Mouse (Mus musculus) hindbrain, embryonic 12.5 days (tissue): Measurements from ENCODE around the gene B4galt5. TPM values are rescaled to one million over a fixed set of nuclear protein-coding genes. Genes with fewer than 3 reads are reported as not detected.

ENCODE experiments used
- ATAC-seq: fragments of 200-750 bp; cut with Nextera tagmentation; 2 replicates; pipeline ENCODE4 v1.8.0; 2017; ENCODE audit warnings: moderate TSS enrichment; ENCODE audit not compliant: low FRiP score
- H3K27ac ChIP-seq: fragments of 300-500 bp; sonication (generic); 2 replicates; pipeline ENCODE4 v1.5.1; 2016; ENCODE audit warnings: mild to moderate bottlenecking
- H3K27me3 ChIP-seq: fragments of 300-500 bp; sonication (generic); 2 replicates; pipeline ENCODE4 v1.6.1; 2016; ENCODE audit warnings: mild to moderate bottlenecking
- H3K36me3 ChIP-seq: fragments of 300-500 bp; sonication (generic); 2 replicates; pipeline ENCODE4 v1.6.1; 2016; ENCODE audit warnings: mild to moderate bottlenecking
- H3K4me1 ChIP-seq: fragments of 300-500 bp; sonication (generic); 2 replicates; pipeline ENCODE4 v1.6.1; 2016
- H3K4me2 ChIP-seq: fragments of 300-500 bp; sonication (generic); replicated peaks from 2 replicates; pipeline ENCODE4 v1.6.1; 2016; ENCODE audit warnings: mild to moderate bottlenecking
- H3K4me3 ChIP-seq: fragments of 300-500 bp; sonication (generic); 2 replicates; pipeline ENCODE4 v1.5.1; 2016; ENCODE audit warnings: mild to moderate bottlenecking
- H3K9ac ChIP-seq: fragments of 300-500 bp; sonication (generic); 2 replicates; pipeline ENCODE4 v1.6.1; 2016; ENCODE audit warnings: mild to moderate bottlenecking, moderate library complexity
- H3K9me3 ChIP-seq: fragments of 300-500 bp; sonication (generic); replicated peaks from 2 replicates; pipeline ENCODE4 v1.6.1; 2016; ENCODE audit warnings: mild to moderate bottlenecking
- WGBS: fragments of 180-500 bp; shearing (Covaris S2); methylation state at CpG from one replicate; pipeline ENCODE4 v1.1.7; 2016; 5-methylcytosine and 5-hydroxymethylcytosine counted together
- polyA plus RNA-seq: library from polyadenylated mRNA; unstranded; fragments of >200 nt; fragmentation: Nextera tagmentation; extraction: Ambion mirVana; gene quantifications from 2 replicates; pipeline ENCODE4 v1.2.1, GENCODE M21; 2016

Gene B4galt5
- polyA plus RNA-seq, 1 experiment from 2014 or later: 19.3 TPM

DNA sequence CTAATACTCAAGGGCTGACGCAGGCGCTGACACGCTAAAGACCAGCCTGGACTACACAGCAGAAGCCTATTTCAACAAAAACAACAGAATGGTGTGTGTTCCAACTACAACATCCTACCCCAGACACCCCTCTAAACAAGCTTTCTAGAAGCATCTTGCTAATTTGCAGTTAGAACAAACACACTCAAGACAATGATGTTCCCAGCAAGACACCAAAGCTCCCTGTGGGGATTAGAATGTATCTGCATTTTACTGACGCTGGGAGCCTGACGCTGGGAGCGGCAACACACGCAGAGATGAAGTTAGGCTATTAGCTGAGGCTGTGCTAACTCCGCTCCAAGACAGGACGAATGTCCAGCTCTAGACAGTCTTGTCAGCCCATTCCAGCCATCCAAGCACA lies 22.4 kb downstream of the B4galt5 start:
- Histone ChIP-seq H3K27me3 (no peaks in the 10 kb centered on the region), H3K4me1 (peaks cover 29% of the 10 kb centered on the region), H3K36me3 (no peaks in the 10 kb centered on the region), H3K9ac (no peak overlapping the region), H3K9me3 (no peaks in the 10 kb centered on the region), H3K27ac (no peak overlapping the region), H3K4me3 (no peak overlapping the region), H3K4me2 (no peak overlapping the region)
- 53% methylated on average over 9 of the region's 9 CpGs for WGBS
- no peak for ATAC-seq

DNA sequence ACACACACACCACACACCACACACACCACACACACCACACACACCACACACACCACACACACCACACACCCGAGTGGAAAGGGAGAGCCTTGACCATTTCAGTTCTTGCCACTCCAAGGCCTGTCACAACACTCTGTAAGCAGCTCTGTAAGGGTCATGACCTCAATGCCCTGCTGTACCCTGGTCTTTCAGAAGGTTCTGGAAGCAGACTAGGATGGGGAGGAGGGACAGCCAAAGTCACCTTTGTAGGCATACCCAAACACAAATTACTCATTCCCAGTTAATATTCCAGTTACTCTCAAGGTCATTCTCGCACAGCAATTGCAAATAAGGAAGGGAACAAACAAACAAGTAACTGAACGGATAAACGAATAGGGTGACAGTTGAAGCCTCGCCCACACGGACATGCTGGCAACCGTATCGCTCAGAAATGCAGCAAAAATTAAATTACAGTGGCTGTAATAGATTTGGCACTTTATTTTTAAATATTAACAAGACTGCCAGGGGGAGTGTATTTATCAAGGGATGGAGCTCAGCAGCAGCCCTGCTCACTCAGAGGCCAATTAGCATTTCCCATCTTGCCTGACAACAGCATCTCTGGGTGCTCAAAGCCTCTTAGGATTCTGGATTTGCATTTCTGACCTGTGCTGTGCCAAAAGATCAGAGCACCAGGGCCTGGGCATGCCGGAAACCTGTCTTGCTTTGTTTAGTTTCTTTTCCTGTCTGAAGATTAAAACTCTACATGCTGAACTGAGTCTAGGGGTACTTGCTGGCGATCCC lies 24.6 kb downstream of the B4galt5 start:
- Histone ChIP-seq H3K4me3 (no peak overlapping the region), H3K9ac (no peak overlapping the region), H3K9me3 (no peaks in the 10 kb centered on the region), H3K36me3 (no peaks in the 10 kb centered on the region), H3K27me3 (no peaks in the 10 kb centered on the region), H3K4me1 (peaks cover 19% of the 10 kb centered on the region), H3K27ac (no peak overlapping the region), H3K4me2 (no peak overlapping the region)
- ATAC-seq: no peak
- WGBS: 81% methylated on average over 10 of the region's 10 CpGs

DNA sequence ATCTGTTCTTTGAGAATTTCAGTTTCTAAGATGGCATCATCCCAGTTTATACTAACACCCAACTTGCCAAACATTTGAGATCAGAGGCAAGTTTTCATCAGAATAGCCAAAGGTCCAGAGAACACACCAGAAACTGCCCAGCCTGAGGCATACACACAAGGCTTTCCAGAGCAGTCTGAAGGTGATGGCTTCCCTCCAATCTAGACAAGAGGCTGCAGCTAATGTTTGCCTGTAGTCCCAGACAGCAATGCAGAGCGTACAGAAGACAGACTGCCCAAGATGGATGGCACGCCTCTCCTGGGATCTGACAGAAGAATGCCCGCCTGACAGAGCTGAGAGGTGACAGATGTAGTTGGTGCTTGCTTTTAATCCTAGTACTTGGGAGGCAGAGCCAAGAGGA lies 25.9 kb downstream of the B4galt5 start:
- Histone ChIP-seq H3K4me3 (no peak overlapping the region), H3K9ac (no peak overlapping the region), H3K27ac (no peak overlapping the region), H3K4me2 (no peak overlapping the region), H3K9me3 (no peaks in the 10 kb centered on the region), H3K36me3 (no peaks in the 10 kb centered on the region), H3K4me1 (peaks cover 25% of the 10 kb centered on the region), H3K27me3 (no peaks in the 10 kb centered on the region)
- 70% methylated on average over 3 of the region's 3 CpGs for WGBS
- no peak for ATAC-seq

DNA sequence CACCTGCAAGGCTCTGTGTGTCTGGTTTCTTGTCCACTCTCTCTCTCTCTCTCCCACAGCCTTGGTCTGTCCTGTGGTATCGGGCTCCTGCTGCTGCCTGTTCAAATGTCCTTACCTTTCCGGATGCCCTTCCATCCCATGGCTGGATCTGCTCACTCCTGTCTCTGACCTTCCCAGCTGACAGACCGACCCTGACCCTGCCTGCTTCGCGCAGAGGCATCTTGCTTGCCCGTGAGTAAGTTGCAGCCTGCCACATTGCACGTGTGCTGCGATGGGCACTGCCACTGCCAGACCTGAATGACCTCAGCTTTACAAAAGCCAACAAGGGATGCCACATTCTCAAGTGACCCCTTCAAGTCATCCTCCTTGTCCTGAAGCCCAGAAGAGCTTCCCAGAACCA lies 27.6 kb downstream of the B4galt5 start:
- Histone ChIP-seq H3K27me3 (no peaks in the 10 kb centered on the region), H3K4me1 (peaks cover 28% of the 10 kb centered on the region), H3K9me3 (no peaks in the 10 kb centered on the region), H3K27ac (no peak overlapping the region), H3K4me3 (no peak overlapping the region), H3K36me3 (no peaks in the 10 kb centered on the region), H3K4me2 (no peak overlapping the region), H3K9ac (no peak overlapping the region)
- no peak for ATAC-seq
- 86% methylated on average over 8 of the region's 8 CpGs for WGBS

DNA sequence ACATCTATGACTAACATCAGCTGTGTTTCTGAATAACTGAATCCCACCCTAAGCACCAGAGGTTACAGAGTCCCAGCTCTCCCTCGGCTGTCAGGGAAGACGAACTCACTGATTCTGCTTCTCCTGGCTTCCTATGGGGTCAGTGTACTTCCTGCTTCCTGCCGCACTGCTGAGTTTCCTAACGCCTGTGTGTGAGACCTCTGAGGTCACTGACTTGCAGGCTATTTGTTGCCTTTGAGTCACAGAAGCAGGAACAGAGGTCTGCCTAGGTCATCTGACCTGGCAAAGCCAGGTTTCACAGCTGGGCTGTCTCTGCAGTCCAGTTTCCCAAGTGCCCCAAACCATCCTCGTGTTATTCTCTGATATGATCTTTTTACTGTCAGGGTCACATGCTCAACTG lies 30.0 kb downstream of the B4galt5 start:
- H3K36me3 ChIP-seq: no peaks in the 10 kb centered on the region
- no peaks in the 10 kb centered on the region for H3K27me3 ChIP-seq
- H3K4me1 ChIP-seq: peaks cover 28% of the 10 kb centered on the region
- H3K4me2 ChIP-seq: no peak overlapping the region
- no peak overlapping the region for H3K9ac ChIP-seq
- no peak overlapping the region for H3K27ac ChIP-seq
- no peak for ATAC-seq
- WGBS: 47% methylated on average over 5 of the region's 5 CpGs
- H3K9me3 ChIP-seq: no peaks in the 10 kb centered on the region
- no peak overlapping the region for H3K4me3 ChIP-seq

DNA sequence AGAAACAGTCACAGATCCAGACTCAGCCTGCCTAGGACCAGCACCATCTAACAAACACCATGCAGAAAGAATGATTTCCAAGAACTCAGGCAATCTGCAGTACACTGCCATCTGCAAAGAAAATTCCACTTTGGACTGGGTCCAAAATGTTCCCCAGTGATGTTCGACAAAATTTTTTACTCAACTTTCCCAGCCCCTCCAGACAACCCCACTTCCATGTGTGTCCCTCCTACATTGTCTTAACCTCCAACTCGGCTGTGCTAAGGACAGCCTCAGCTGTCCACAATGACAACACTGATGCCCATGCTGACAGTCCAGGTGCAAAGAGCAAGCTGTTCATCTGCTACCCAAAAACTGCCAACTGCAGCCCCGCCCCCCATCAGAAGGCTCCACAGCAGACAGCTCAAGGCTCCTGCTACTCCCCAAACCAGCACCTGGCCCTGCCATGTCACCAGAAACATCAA lies 32.2 kb downstream of the B4galt5 start:
- Histone ChIP-seq H3K4me1 (peaks cover 34% of the 10 kb centered on the region), H3K36me3 (no peaks in the 10 kb centered on the region), H3K27me3 (no peaks in the 10 kb centered on the region), H3K27ac (0 out of 2 replicates have a peak overlapping the region, but pooled peaks have one; percentile 12), H3K9me3 (no peaks in the 10 kb centered on the region), H3K9ac (no peak overlapping the region), H3K4me2 (no peak overlapping the region), H3K4me3 (no peak overlapping the region)
- ATAC-seq: no peak
- 76% methylated on average over 3 of the region's 3 CpGs for WGBS

DNA sequence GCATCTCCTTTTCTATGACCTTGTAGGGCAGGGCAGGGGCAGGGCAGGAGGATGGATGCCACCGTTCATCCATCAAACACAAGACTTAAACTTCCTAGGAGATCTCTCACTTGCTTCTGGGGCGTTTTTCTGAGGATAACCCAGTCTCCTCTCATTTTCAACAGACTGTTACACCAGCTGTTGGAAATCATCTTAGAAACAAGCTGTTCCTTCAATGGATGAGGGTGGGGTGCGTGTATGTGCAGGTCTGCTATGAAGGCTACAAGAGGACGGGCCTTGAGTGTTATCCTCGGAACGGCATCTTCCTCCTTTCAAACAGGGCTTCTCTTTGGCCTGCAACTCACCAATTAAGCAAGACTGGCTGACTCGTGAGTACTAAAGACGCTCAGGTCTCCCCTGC lies 34.5 kb downstream of the B4galt5 start:
- Histone ChIP-seq H3K4me3 (no peak overlapping the region), H3K27ac (peak overlapping the region; percentile 65), H3K27me3 (no peaks in the 10 kb centered on the region), H3K9ac (no peak overlapping the region), H3K4me1 (peaks cover 34% of the 10 kb centered on the region), H3K4me2 (no peak overlapping the region), H3K9me3 (no peaks in the 10 kb centered on the region), H3K36me3 (no peaks in the 10 kb centered on the region)
- 86% methylated on average over 8 of the region's 8 CpGs for WGBS
- no peak for ATAC-seq

DNA sequence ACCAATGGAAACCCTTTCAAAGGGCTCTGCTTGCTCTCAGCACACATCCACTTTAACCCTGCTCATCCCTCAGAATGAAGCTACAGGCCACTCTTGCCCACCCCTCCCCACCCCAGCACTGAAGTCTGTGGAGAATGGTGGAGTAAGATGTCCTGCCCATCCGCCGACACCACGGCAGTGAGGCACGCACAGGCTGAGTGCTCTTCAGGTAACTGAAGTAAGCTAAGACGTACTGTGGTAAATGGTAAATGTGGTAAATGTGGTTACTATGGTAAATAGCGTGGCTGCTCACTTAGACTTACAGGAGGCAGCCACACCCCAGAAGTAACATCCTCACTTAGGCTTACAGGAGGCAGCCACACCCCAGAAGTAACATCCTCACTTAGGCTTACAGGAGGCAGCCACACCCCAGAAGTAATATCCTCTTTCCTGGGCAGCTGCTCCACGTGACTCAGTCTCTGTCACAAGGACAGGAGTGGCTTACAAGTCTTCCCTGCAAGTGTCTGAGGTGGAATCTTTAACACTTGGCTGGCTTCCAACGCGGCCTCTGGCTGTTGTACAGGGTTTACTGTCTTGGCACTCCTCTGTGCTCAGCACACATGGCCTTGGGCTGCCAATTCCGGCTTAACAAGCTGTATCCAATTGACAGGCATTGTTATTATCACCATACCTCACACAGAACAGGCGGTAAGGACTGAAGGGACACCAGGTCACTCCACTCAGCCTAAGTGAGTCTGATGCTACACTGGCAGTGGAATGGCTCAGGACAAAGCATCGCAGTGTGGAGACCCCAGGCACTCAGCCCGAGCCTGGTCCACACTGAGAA lies 35.3 kb downstream of the B4galt5 start:
- Histone ChIP-seq H3K4me1 (peaks cover 31% of the 10 kb centered on the region), H3K4me2 (no peak overlapping the region), H3K27me3 (no peaks in the 10 kb centered on the region), H3K9ac (no peak overlapping the region), H3K9me3 (no peaks in the 10 kb centered on the region), H3K27ac (peak overlapping the region; percentile 65), H3K4me3 (no peak overlapping the region), H3K36me3 (peaks cover 6% of the 10 kb centered on the region)
- WGBS: 73% methylated on average over 13 of the region's 13 CpGs
- ATAC-seq: peak; percentile 52

DNA sequence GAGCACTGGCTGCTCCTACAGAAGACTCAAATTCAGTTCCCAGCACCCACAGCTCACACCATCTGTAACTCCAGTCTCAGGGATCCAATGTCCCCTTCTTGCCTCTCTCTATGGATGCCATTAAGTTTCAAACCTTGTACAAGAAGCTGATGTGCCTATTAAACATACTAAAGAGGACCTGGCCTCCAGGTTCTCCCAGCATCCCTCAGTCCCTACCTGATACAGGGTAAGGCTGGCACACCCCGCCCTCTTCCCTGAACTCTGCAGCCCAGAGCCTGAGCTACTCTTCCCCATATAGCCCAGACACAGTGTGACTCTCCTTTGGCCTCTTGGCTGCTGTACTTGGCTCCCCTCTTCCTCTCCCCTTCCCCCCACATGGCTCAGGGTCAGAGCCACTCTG lies 38.9 kb downstream of the B4galt5 start:
- no peak for ATAC-seq
- no peaks in the 10 kb centered on the region for H3K9me3 ChIP-seq
- 89% methylated on average over 1 of the region's 1 CpGs for WGBS

DNA sequence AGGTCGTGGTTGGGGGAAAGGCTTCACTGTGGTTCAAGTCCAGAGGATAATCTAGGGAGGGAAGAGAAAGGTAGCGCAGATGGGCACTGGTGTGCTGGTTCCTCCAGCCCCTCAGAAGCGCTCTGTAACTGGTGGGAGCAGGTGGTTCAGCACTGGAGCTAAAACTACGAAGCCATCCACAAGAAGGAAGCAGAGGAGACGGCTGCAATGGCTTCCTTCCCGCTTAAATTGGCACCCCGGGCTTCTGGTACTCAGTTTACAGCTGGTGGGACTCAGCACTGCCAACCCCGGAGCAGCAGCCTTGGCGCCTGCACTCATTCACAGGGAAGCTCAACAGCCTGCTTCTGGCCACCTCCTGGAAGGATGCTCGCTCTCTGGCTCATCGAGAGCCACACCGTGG lies 39.7 kb downstream of the B4galt5 start:
- 91% methylated on average over 12 of the region's 12 CpGs for WGBS
- Histone ChIP-seq H3K9ac (no peak overlapping the region), H3K27me3 (no peaks in the 10 kb centered on the region), H3K4me2 (no peak overlapping the region), H3K9me3 (no peaks in the 10 kb centered on the region), H3K36me3 (peaks cover 16% of the 10 kb centered on the region), H3K4me1 (peaks cover 20% of the 10 kb centered on the region), H3K27ac (no peak overlapping the region), H3K4me3 (no peak overlapping the region)
- ATAC-seq: no peak

More for the DNA sequence above, 38.9 kb downstream of the B4galt5 start:
- Histone ChIP-seq H3K36me3 (peaks cover 13% of the 10 kb centered on the region), H3K4me2 (no peak overlapping the region), H3K27ac (no peak overlapping the region), H3K4me3 (no peak overlapping the region), H3K4me1 (peaks cover 21% of the 10 kb centered on the region), H3K9ac (no peak overlapping the region), H3K27me3 (no peaks in the 10 kb centered on the region)

DNA sequence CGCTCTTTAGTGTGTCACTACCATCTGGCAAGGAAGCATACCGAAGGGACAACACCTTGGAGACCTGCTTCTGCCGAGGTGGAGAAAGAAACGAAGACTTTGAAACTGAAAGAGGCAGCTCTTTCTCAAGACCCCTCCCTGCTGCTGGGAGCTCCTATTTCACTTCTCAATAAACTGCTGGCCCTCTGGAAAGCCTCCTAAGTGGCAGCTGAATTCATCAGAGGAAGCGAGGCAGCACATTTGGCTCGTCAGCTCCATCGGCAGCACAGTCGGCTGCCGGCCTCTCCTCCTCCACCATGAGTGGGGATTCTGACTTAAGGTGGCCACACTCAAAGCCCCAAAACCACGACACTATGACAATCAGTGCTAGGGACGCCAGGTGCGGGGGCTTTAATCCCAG lies 41.3 kb downstream of the B4galt5 start:
- H3K27ac ChIP-seq: peak overlapping the region; percentile 40
- H3K9ac ChIP-seq: no peak overlapping the region
- peaks cover 16% of the 10 kb centered on the region for H3K36me3 ChIP-seq
- no peak for ATAC-seq
- H3K4me1 ChIP-seq: peaks cover 10% of the 10 kb centered on the region
- H3K9me3 ChIP-seq: no peaks in the 10 kb centered on the region
- WGBS: 52% methylated on average over 12 of the region's 12 CpGs
- no peak overlapping the region for H3K4me3 ChIP-seq
- H3K27me3 ChIP-seq: no peaks in the 10 kb centered on the region
- 0 out of 2 replicates have a peak overlapping the region, but pooled peaks have one; percentile 18 for H3K4me2 ChIP-seq

DNA sequence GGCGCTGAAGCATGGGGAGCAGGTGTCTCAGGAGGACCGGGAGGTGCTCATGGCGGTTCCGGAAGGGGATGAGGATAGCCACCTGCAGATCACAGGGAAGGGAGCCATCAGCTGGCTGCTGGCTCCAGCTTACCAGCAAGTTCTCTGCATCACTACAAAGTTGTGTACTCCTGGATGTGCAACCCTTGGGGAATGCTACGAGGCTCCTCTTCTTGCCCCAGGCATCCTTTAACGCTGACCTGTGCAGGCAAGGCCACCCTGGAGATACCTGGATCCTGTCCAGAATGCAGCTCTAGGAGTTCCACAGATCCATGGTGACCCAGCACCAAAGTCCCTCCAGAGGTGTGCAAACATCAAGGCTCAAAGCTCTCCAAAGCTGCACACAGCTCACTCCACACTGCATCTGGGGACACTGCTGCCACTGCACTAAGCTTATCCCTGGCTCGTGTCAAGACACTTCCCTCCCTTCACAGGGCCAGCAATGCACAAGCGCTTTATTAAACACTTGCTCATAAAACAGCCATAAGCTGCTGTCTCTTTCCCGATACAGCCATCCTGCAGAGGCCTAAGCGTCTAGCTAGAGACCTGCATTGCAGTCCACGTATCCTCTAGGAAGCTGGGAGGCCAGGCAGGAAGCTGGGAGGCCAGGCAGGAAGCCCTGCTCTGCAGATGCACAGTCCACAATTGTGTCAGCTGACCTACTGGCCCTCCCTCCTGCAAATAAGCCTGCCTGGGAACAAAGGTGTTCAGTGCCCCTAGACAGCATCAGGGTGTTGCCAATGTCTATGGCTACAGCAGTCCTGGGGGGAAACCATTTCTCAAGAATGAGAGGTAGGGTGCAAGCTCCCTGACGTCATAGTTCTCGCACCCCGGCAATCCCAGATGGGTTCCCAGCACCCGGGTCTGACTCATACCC lies 42.1 kb downstream of the B4galt5 start:
- Histone ChIP-seq H3K36me3 (peaks cover 22% of the 10 kb centered on the region), H3K4me2 (0 out of 2 replicates have a peak overlapping the region, but pooled peaks have one; percentile 18), H3K9ac (no peak overlapping the region), H3K27ac (peak overlapping the region; percentile 40), H3K4me1 (peaks cover 10% of the 10 kb centered on the region), H3K27me3 (no peaks in the 10 kb centered on the region), H3K9me3 (no peaks in the 10 kb centered on the region), H3K4me3 (no peak overlapping the region)
- ATAC-seq: no peak
- WGBS: 88% methylated on average over 15 of the region's 15 CpGs
